Mouse (Mus musculus) stomach, postnatal 0 days (tissue): ENCODE data around the gene Cfl1. TPM values are rescaled to one million over a fixed set of nuclear protein-coding genes. Genes with fewer than 3 reads are reported as not detected.

ENCODE experiments used
- ATAC-seq: fragments of 200-750 bp; cut with Nextera tagmentation; 2 replicates; pipeline ENCODE4 v1.8.0; 2017; ENCODE audit not compliant: low FRiP score, low TSS enrichment
- DNase-seq: peaks from one replicate; pipeline ENCODE4 v3.0.0-alpha.2; 2016; ENCODE audit warnings: low spot score
- H3K27ac ChIP-seq: fragments of 300-500 bp; sonication (generic); replicated peaks from 2 replicates; pipeline ENCODE4 v1.5.1; 2014; ENCODE audit warnings: mild to moderate bottlenecking, control low read depth
- H3K27me3 ChIP-seq: fragments of 300-500 bp; sonication (generic); 2 replicates; pipeline ENCODE4 v1.6.1; 2014; ENCODE audit warnings: low read length; ENCODE audit not compliant: control insufficient read depth, insufficient read depth
- H3K36me3 ChIP-seq: fragments of 300-500 bp; sonication (generic); 2 replicates; pipeline ENCODE4 v1.6.1; 2014; ENCODE audit warnings: low read length, mixed read lengths; ENCODE audit not compliant: control insufficient read depth, insufficient read depth
- H3K4me1 ChIP-seq: fragments of 300-500 bp; sonication (generic); replicated peaks from 2 replicates; pipeline ENCODE4 v1.6.1; 2014; ENCODE audit warnings: antibody characterized with exemption; ENCODE audit not compliant: control insufficient read depth, insufficient read depth
- H3K4me2 ChIP-seq: fragments of 300-500 bp; sonication (generic); replicated peaks from 2 replicates; pipeline ENCODE4 v1.6.1; 2014; ENCODE audit warnings: low read depth, mild to moderate bottlenecking, control low read depth, moderate library complexity
- H3K4me3 ChIP-seq: fragments of 300-500 bp; sonication (generic); 2 replicates; pipeline ENCODE4 v1.5.1; 2014; ENCODE audit warnings: low read depth, low read length, control low read depth
- H3K9ac ChIP-seq: fragments of 300-500 bp; sonication (generic); 2 replicates; pipeline ENCODE4 v1.6.1; 2014; ENCODE audit warnings: mild to moderate bottlenecking, low read length, control low read depth, mixed read lengths
- H3K9me3 ChIP-seq: fragments of 300-500 bp; sonication (generic); 2 replicates; pipeline ENCODE4 v1.6.1; 2016; ENCODE audit warnings: low read length; ENCODE audit not compliant: control insufficient read depth
- CTCF ChIP-seq: IDR thresholded peaks from 2 replicates; pipeline ENCODE4 v1.5.1; 2016; ENCODE audit warnings: antibody characterized with exemption, low read depth, mild to moderate bottlenecking, moderate library complexity
- EP300 ChIP-seq: optimal IDR thresholded peaks from 2 replicates; pipeline ENCODE3; 2016; ENCODE audit warnings: antibody characterized with exemption
- whole genome bisulfite sequencing: fragments of 180-500 bp; shearing (Covaris S2); extraction: QIAGEN DNeasy Blood & Tissue Kit; methylation state at CpG from one replicate; pipeline ENCODE4 v1.1.7; 2014; 5-methylcytosine and 5-hydroxymethylcytosine counted together
- polyA plus RNA-seq: library from polyadenylated mRNA; unstranded; fragments of >200 nt; fragmentation: Nextera tagmentation; extraction: Ambion mirVana; gene quantifications from 2 replicates; pipeline ENCODE4 v1.2.1, GENCODE M21; 2015

Cfl1 gene
- polyA plus RNA-seq, 1 experiment from 2014 or later: 1,389 TPM

GRCm38 (mm10) chr19:5483386-5484359, 6.6 kb upstream of the Cfl1 start:
- peaks cover 21% of the 10 kb centered on the region; the same call in 1 of the 2 replicates for H3K36me3 ChIP-seq
- H3K27me3 ChIP-seq: no peaks in the 10 kb centered on the region
- no peak overlapping the region for H3K4me2 ChIP-seq
- TF ChIP-seq CTCF (no peak), EP300 (no peak)
- no peak overlapping the region for H3K27ac ChIP-seq
- H3K9me3 ChIP-seq: no peaks in the 10 kb centered on the region
- DNase-seq (no peak), ATAC-seq (no peak)
- no peaks in the 10 kb centered on the region for H3K4me1 ChIP-seq
- no peak overlapping the region for H3K4me3 ChIP-seq
- no peak overlapping the region for H3K9ac ChIP-seq
- WGBS: 92% methylated on average over 19 of the region's 19 CpGs

GRCm38 (mm10) chr19:5484496-5484895, 5.8 kb upstream of the Cfl1 start:
- Histone ChIP-seq H3K4me3 (no peak overlapping the region), H3K9me3 (no peaks in the 10 kb centered on the region), H3K36me3 (peaks cover 21% of the 10 kb centered on the region; the same call in 1 of the 2 replicates), H3K4me1 (no peaks in the 10 kb centered on the region), H3K27me3 (no peaks in the 10 kb centered on the region), H3K27ac (no peak overlapping the region), H3K9ac (no peak overlapping the region), H3K4me2 (no peak overlapping the region)
- WGBS: 89% methylated on average over 5 of the region's 5 CpGs
- no peak for DNase-seq
- TF ChIP-seq EP300 (no peak), CTCF (no peak)
- ATAC-seq: no peak

GRCm38 (mm10) chr19:5485371-5485770, 4.9 kb upstream of the Cfl1 start:
- Histone ChIP-seq H3K4me2 (no peak overlapping the region), H3K9me3 (no peaks in the 10 kb centered on the region), H3K36me3 (peaks cover 17% of the 10 kb centered on the region; the same call in 1 of the 2 replicates), H3K27ac (no peak overlapping the region), H3K4me3 (no peak overlapping the region), H3K4me1 (no peaks in the 10 kb centered on the region), H3K9ac (no peak overlapping the region), H3K27me3 (no peaks in the 10 kb centered on the region)
- DNase-seq: no peak
- no peak for ATAC-seq
- TF ChIP-seq EP300 (no peak), CTCF (no peak)
- WGBS: 78% methylated on average over 8 of the region's 8 CpGs

DNA sequence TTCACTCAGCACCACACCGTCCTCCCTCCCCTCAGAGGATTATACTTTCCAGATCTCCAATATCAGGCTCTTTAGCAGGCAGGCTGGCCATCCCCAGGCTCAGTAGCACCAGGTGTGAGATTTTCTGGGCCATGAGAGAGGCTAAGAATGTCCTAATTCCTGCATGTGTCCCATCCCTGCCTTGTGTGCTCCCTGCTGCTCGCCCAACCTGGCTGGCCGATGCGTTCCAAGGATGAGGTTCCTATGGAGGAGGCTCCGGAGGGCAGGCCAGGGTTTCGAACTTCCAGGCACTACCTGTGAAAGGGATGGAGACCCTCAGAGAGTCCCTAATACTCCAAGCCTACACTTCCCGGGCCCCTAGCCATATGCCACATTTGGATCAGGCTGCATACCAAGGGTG, 4.4 kb upstream of the Cfl1 start:
- ATAC-seq (no peak), DNase-seq (no peak)
- Histone ChIP-seq H3K4me1 (no peaks in the 10 kb centered on the region), H3K27ac (no peak overlapping the region), H3K4me3 (no peak overlapping the region), H3K9me3 (no peaks in the 10 kb centered on the region), H3K27me3 (no peaks in the 10 kb centered on the region), H3K9ac (no peak overlapping the region), H3K36me3 (peaks cover 15% of the 10 kb centered on the region; the same call in 1 of the 2 replicates), H3K4me2 (no peak overlapping the region)
- WGBS: 92% methylated on average over 7 of the region's 7 CpGs
- TF ChIP-seq CTCF (no peak), EP300 (no peak)

DNA sequence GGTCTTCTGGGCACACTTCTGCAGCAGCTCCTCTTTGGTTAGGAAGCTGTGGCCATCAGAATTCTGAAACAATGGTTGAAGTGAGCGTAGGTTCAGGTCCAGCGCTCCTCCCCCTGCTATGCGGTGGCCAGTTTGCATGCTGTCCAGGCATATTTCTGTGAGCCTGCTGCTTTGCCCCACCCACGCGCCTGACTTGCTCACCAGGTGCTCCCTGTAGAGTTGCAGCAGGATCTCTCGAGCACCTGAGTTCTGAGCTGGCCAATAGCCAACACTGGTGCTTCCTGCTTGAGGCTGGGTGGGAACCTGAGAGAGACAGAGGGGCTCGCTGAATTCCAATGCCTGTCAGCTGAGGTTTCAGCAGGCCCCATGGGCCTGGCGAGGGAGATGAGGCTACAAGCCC, 4.0 kb upstream of the Cfl1 start:
- H3K27ac ChIP-seq: no peak overlapping the region; the same call in 1 of the 2 replicates
- no peak overlapping the region for H3K4me3 ChIP-seq
- H3K4me1 ChIP-seq: no peaks in the 10 kb centered on the region
- H3K9ac ChIP-seq: no peak overlapping the region
- H3K4me2 ChIP-seq: no peak overlapping the region
- TF ChIP-seq CTCF: no peak
- no peak for TF ChIP-seq EP300
- H3K27me3 ChIP-seq: no peaks in the 10 kb centered on the region
- DNase-seq: peak; percentile 64
- no peak for ATAC-seq
- H3K9me3 ChIP-seq: no peaks in the 10 kb centered on the region
- 67% methylated on average over 8 of the region's 8 CpGs for WGBS
- peaks cover 13% of the 10 kb centered on the region; the same call in 1 of the 2 replicates for H3K36me3 ChIP-seq

- no peak overlapping the region; the same call in 1 of the 2 replicates for H3K27ac ChIP-seq
- ATAC-seq: no peak
- H3K9ac ChIP-seq: no peak overlapping the region
These were observed 3.5 kb upstream of the Cfl1 start for GRCm38 (mm10) chr19:5486771-5487170.

More at GRCm38 (mm10) chr19:5486771-5487170, 3.5 kb upstream of the Cfl1 start:
- Histone ChIP-seq H3K36me3 (peaks cover 13% of the 10 kb centered on the region; the same call in 1 of the 2 replicates), H3K4me3 (no peak overlapping the region), H3K27me3 (no peaks in the 10 kb centered on the region), H3K4me1 (no peaks in the 10 kb centered on the region), H3K4me2 (no peak overlapping the region), H3K9me3 (no peaks in the 10 kb centered on the region)
- no peak for DNase-seq
- 65% methylated on average over 4 of the region's 4 CpGs for WGBS
- no peak for TF ChIP-seq EP300
